Mouse (Mus musculus) spleen, adult 2 months (tissue): ENCODE measurements at regions not wholly inside any gene's neighbourhood (a gene's known extent, or its start where the extent isn't known, plus 50 kb on each side); places are given as distances from the start of the nearest gene placed in this dataset.

Experiments used
- DNase-seq, 2 experiments: peaks; one replicate each; pipeline versions ENCODE4 v3.0.0 to v3.0.0-alpha.2; 2012 to 2021; ENCODE audit warnings: low spot score in 2 of 2, low read depth in 1 of 2
- H3K27ac ChIP-seq: fragments of 200-500 bp; 2 replicates; pipeline ENCODE4 v1.5.1; 2012; ENCODE audit warnings: low read length, inconsistent platforms; ENCODE audit not compliant: insufficient read depth
- H3K27me3 ChIP-seq: fragments of 200-500 bp; 2 replicates; pipeline ENCODE4 v1.6.1; 2012; ENCODE audit warnings: mild to moderate bottlenecking, moderate library complexity, low read length, inconsistent platforms; ENCODE audit not compliant: control insufficient read depth, insufficient read depth
- H3K36me3 ChIP-seq: fragments of 200-500 bp; 2 replicates; pipeline ENCODE4 v1.6.1; 2012; ENCODE audit warnings: mild to moderate bottlenecking, low read length, inconsistent platforms; ENCODE audit not compliant: control insufficient read depth, insufficient read depth
- H3K4me1 ChIP-seq: fragments of 200-500 bp; 2 replicates; pipeline ENCODE4 v1.6.1; 2011; ENCODE audit warnings: inconsistent platforms; ENCODE audit not compliant: control insufficient read depth, insufficient read depth, insufficient read length
- H3K4me3 ChIP-seq: fragments of 200-500 bp; 2 replicates; pipeline ENCODE4 v1.5.1; 2011; ENCODE audit warnings: mild to moderate bottlenecking, inconsistent platforms; ENCODE audit not compliant: insufficient read depth, insufficient read length; ENCODE audit errors: extremely low read depth
- CTCF ChIP-seq: fragments of 200-500 bp; IDR thresholded peaks from 2 replicates; pipeline ENCODE4 v1.5.1; 2011; ENCODE audit warnings: mild to moderate bottlenecking, inconsistent platforms; ENCODE audit not compliant: insufficient read depth, insufficient read length, insufficient replicate concordance; ENCODE audit errors: extremely low read depth
- POLR2A ChIP-seq: fragments of 200-500 bp; IDR thresholded peaks from 2 replicates; pipeline ENCODE4 v1.6.1; 2011; ENCODE audit warnings: low read depth, low read length, inconsistent platforms
- WGBS: fragments of 180-500 bp; shearing (Covaris S2); methylation state at CpG from one replicate; pipeline ENCODE4 v1.1.7; 2018; 5-methylcytosine and 5-hydroxymethylcytosine counted together

DNA sequence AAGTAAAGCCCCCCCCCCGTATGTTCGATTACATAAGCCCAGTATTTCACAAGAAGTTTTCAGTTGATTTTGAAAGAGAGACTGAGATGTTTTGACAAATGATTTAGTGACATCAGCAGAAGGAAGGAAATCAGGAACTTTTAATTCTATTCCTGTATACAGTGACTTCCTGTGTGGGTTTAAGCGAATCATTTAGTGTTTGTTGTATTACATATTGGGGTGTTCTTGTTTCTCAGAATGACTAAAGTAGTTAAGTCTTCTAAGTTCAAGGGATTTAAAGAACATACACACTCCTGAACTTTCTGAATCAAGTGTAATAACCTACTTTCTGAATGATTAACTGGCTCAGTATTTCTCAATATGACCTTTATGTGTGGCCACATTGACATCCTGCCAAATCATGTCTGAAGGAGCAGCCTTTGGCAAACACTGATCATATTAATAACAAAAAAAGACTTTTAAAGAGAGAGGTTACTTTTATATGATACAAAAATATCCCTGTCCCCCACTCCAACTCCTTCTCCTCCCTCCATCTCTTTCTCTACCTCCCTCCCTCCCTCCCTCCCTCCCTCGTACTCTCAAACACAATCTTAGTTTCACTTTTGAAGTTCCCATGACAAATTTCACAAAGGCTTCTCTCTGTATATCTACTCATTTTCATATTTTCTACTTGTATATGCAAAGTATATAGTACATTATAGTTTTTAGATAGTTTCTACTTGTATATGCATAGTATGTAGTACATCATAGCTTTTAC is 3522.8 kb upstream of the Gm7489 start:
- H3K36me3 ChIP-seq: no peaks in the 10 kb centered on the region
- no peak overlapping the region for H3K27ac ChIP-seq
- 3% methylated on average over 4 of the region's 4 CpGs for WGBS
- H3K4me1 ChIP-seq: no peaks in the 10 kb centered on the region; the same call in none of the 2 replicates
- no peaks in the 10 kb centered on the region for H3K27me3 ChIP-seq
- peak overlapping the region; percentile 50 for H3K4me3 ChIP-seq
- TF ChIP-seq CTCF: no peak
- DNase-seq: peak in 1 of 2 experiments; percentile 17

DNA sequence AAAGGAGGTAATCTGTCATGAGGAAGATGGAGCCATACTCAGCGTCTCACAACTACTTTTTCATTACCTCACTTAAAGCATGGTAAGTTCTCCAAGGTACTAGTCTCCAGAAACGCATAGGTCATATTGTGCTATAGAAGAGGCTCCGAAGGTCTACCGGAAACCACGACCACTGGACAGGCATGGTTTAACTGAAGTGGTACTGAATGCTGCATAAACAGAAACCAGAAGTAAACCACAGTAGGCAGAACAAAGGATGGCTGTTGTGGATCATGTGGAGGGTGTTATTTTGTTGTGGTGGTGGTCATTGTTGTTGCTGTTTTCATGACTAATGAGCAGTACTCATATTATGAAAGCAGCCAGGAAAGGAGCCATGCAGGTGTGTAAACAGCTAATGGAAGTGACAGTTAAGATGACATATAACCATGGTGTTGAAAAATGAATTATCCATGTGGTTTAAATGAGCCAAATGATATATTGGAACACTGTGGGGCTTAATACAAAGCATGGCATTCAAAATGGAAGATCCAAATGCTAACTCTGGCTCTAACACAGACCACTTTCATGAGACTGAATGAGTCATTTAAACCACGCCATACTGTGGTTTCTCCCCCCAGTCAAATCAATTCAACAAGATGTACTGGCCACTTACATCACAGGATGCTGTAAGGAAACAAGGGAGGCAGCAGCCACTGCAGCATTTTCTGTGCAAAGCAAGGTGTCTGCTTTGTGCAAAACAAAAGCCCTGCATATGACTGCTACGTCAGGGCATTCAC is 3484.5 kb upstream of the Gm7489 start:
- DNase-seq: no peak
- no peak overlapping the region for H3K27ac ChIP-seq
- H3K4me1 ChIP-seq: peaks cover 13% of the 10 kb centered on the region; the same call in 1 of the 2 replicates
- WGBS: 46% methylated on average over 7 of the region's 7 CpGs
- no peaks in the 10 kb centered on the region for H3K36me3 ChIP-seq
- H3K4me3 ChIP-seq: no peak overlapping the region
- TF ChIP-seq CTCF: no peak
- no peak for TF ChIP-seq POLR2A
- H3K27me3 ChIP-seq: no peaks in the 10 kb centered on the region

DNA sequence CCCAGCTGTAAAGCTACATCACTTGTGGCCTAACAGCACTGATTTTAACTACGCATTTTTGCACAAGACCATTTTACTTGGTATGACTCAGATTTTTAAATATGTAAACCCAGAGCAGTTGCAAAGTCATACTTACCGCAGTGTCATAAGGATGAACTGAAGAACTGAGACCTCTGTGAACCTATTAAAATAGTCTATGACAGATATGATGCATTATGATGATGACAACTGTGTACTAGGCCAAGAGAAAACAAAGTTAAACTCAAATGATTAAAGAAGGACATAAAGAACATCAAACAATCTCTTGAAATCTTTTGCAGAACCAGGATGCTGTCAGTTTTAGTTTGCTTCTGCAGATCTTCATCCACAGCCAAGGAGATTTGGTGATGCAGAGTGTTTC is 3483.3 kb upstream of the Gm7489 start:
- H3K36me3 ChIP-seq: no peaks in the 10 kb centered on the region
- H3K27me3 ChIP-seq: no peaks in the 10 kb centered on the region
- H3K4me1 ChIP-seq: peaks cover 13% of the 10 kb centered on the region; the same call in 1 of the 2 replicates
- TF ChIP-seq CTCF (no peak), POLR2A (no peak)
- WGBS: 90% methylated on average over 2 of the region's 2 CpGs
- DNase-seq: no peak
- H3K4me3 ChIP-seq: no peak overlapping the region
- no peak overlapping the region for H3K27ac ChIP-seq

DNA sequence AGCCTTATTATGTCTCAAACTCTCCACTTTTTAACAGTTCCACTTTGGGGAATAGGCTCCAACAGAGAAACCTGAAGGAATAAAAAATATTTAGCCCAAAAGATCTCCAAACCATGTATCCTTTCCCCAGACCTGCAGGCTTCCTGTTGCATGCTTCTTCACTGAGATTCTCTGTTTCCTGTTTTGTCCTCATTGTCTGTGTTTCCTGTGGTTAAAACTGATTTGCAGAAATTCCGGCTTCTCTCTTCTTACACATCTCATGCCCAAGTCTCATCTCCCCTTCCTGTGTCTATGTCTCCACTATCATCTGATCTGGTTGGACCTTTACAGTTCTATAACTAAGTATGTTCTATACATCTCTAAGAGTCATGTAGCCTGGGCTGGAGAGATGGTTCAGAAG is 3482.2 kb upstream of the Gm7489 start:
- DNase-seq: no peak
- WGBS: 13% methylated on average over 1 of the region's 1 CpGs
- Histone ChIP-seq H3K4me3 (no peak overlapping the region), H3K27me3 (no peaks in the 10 kb centered on the region), H3K4me1 (peaks cover 13% of the 10 kb centered on the region; the same call in 1 of the 2 replicates), H3K27ac (peak overlapping the region; percentile 13; the same call in 1 of the 2 replicates), H3K36me3 (no peaks in the 10 kb centered on the region)
- TF ChIP-seq CTCF (no peak), POLR2A (no peak)

GRCm38 (mm10) chr15:50403883-50404282 is 3480.8 kb upstream of the Gm7489 start:
- DNase-seq: no peak
- Histone ChIP-seq H3K4me1 (peaks cover 13% of the 10 kb centered on the region; the same call in 1 of the 2 replicates), H3K4me3 (no peak overlapping the region), H3K27me3 (no peaks in the 10 kb centered on the region), H3K36me3 (no peaks in the 10 kb centered on the region), H3K27ac (no peak overlapping the region)
- 87% methylated on average over 2 of the region's 2 CpGs for WGBS
- no peak for TF ChIP-seq POLR2A
- no peak for TF ChIP-seq CTCF

DNA sequence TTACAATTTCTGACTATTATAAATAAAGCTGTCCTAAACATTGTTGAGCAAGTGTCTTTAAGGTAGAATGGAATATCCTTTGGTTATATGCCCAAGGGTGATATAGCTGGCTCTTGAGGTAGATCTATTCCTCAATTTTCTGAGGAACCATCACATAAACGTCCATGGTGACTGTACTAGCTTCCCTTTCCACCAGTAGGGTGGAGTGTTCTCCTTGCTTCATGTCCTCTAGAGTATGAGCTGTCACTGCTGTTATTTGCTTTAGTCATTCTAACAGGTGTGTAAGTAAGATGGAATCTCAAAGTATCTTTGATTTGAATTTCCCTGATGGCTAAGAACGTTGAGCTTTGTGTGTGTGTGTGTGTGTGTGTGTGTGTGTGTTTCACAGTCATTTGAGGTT is 3475.7 kb upstream of the Gm7489 start:
- 43% methylated on average over 2 of the region's 2 CpGs for WGBS
- TF ChIP-seq POLR2A (no peak), CTCF (no peak)
- Histone ChIP-seq H3K4me1 (no peaks in the 10 kb centered on the region), H3K36me3 (no peaks in the 10 kb centered on the region), H3K27ac (no peak overlapping the region), H3K4me3 (no peak overlapping the region), H3K27me3 (no peaks in the 10 kb centered on the region)
- DNase-seq: no peak
